Mouse (Mus musculus) G1E (cell line): Measurements from ENCODE around the gene Ppp1r2. TPM values are rescaled to one million over a fixed set of nuclear protein-coding genes. Genes with fewer than 3 reads are reported as not detected.

Experiments
- ATAC-seq: 2 replicates; pipeline ENCODE4 v1.8.0; 2016; ENCODE audit warnings: mild to moderate bottlenecking; ENCODE audit not compliant: insufficient number of reproducible peaks, poor library complexity, low FRiP score, severe bottlenecking; ENCODE audit errors: extremely low read depth
- DNase-seq: peaks from one replicate; pipeline ENCODE4 v3.0.0; 2012; ENCODE audit warnings: low spot score
- H3K27me3 ChIP-seq: 2 replicates; pipeline ENCODE4 v1.6.1; 2012; ENCODE audit warnings: mild to moderate bottlenecking, low read length, inconsistent platforms; ENCODE audit not compliant: insufficient read depth
- H3K36me3 ChIP-seq: replicated peaks from 2 replicates; pipeline ENCODE3; 2012; ENCODE audit warnings: mild to moderate bottlenecking, inconsistent platforms
- H3K4me1 ChIP-seq: 2 replicates; pipeline ENCODE4 v1.6.1; 2012; ENCODE audit warnings: low read depth, low read length, inconsistent platforms, mixed read lengths; ENCODE audit not compliant: insufficient read depth
- H3K4me3 ChIP-seq: 2 replicates; pipeline ENCODE4 v1.5.1; 2012; ENCODE audit warnings: low read depth, mild to moderate bottlenecking, inconsistent platforms, low read length, moderate library complexity, mixed read lengths
- H3K9me3 ChIP-seq: replicated peaks from 2 replicates; pipeline ENCODE4 v1.6.1; 2012; ENCODE audit warnings: inconsistent platforms
- CTCF ChIP-seq: IDR thresholded peaks from 2 replicates; pipeline ENCODE4 v1.5.1; 2012; ENCODE audit warnings: low read depth, low read length, inconsistent platforms, mixed read lengths
- GATA1 ChIP-seq: IDR thresholded peaks from 2 replicates; pipeline ENCODE4 v1.6.1; 2012; ENCODE audit warnings: borderline replicate concordance, low read length, inconsistent platforms, mixed read lengths
- GATA2 ChIP-seq: IDR thresholded peaks from 2 replicates; pipeline ENCODE4 v1.6.1; 2012; ENCODE audit warnings: low read depth, low read length, inconsistent platforms, borderline replicate concordance
- POLR2AphosphoS5 ChIP-seq: IDR thresholded peaks from 2 replicates; pipeline ENCODE4 v1.6.1; 2012; ENCODE audit warnings: low read depth, low read length, inconsistent platforms; ENCODE audit not compliant: insufficient replicate concordance
- TAL1 ChIP-seq: conservative IDR thresholded peaks from 2 replicates; pipeline ENCODE4 v1.6.1; 2012; ENCODE audit warnings: low read depth, low read length, inconsistent platforms, mixed read lengths
- polyA plus RNA-seq: library from polyadenylated mRNA; stranded (reverse); fragments of >175 nt; gene quantifications from 2 replicates; pipeline ENCODE4 v1.2.3, GENCODE M21; 2012
- total RNA-seq, 2 experiments: library from RNA; stranded (forward) in 1 of 2; stranded (reverse) in 1 of 2; fragments of 200-1000 nt in 1 of 2; fragments of >200 nt in 1 of 2; fragmentation: Nextera tagmentation in 1 of 2; gene quantifications; 2 replicates each; pipeline ENCODE4 v1.2.3; 2014 to 2017

Gene Ppp1r2
- total and polyA plus RNA-seq, 3 experiments = 38.2 to 76.2 (median 45.3) TPM

DNA sequence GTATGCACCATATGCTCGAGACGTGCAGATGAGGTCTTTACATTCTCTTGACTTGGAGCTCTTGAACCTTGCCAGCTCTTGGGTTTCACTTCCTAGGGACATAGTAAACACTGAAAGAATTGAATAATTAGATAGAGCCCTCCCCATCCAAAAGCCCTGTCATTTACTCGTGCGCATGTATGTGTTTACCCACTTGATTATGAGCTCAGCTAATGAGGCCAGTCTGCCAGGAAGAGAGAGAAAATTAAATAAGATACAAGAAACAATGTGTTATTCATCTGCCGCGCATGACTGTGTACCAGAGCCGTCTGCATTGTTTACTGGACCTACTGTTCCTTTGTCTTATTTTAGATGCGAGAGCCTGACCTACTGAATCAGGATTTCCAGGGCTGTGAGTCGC is 63.6 kb downstream of the Ppp1r2 start:
- H3K36me3 ChIP-seq = no peaks in the 10 kb centered on the region
- H3K27me3 ChIP-seq = peaks cover 47% of the 10 kb centered on the region
- TF ChIP-seq GATA2 (no peak), GATA1 (no peak), POLR2AphosphoS5 (no peak), CTCF (no peak), TAL1 (no peak)
- no peak for DNase-seq
- no peak for ATAC-seq
- peaks cover 4% of the 10 kb centered on the region; the same call in 1 of the 2 replicates for H3K4me1 ChIP-seq
- H3K4me3 ChIP-seq = no peak overlapping the region
- peaks cover 10% of the 10 kb centered on the region for H3K9me3 ChIP-seq

DNA sequence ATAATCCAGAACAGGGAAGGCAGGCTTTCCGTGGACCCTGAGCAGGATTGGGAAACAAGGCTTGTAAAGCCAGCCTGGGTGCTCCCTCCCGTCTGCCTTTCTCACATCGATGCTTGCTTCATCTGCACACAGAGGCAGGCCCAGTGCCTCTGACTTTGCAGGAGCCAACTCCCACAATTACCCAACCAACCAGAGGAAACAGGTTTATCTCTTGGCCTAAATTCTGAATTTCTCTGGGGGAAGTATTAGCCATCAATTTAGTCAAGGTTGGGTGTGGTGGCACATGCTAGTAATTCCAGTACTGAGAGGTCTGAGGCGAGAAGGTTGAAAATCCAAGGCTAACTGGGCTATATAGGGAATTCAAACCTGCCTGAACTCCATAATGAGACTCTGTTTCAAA is 64.6 kb downstream of the Ppp1r2 start:
- TF ChIP-seq GATA2 (no peak), TAL1 (no peak), POLR2AphosphoS5 (no peak), CTCF (no peak), GATA1 (no peak)
- H3K27me3 ChIP-seq = peaks cover 49% of the 10 kb centered on the region
- peaks cover 4% of the 10 kb centered on the region; the same call in 1 of the 2 replicates for H3K9me3 ChIP-seq
- H3K4me3 ChIP-seq = no peak overlapping the region
- ATAC-seq = no peak
- no peaks in the 10 kb centered on the region for H3K36me3 ChIP-seq
- peaks cover 4% of the 10 kb centered on the region; the same call in 1 of the 2 replicates for H3K4me1 ChIP-seq
- DNase-seq = no peak

DNA sequence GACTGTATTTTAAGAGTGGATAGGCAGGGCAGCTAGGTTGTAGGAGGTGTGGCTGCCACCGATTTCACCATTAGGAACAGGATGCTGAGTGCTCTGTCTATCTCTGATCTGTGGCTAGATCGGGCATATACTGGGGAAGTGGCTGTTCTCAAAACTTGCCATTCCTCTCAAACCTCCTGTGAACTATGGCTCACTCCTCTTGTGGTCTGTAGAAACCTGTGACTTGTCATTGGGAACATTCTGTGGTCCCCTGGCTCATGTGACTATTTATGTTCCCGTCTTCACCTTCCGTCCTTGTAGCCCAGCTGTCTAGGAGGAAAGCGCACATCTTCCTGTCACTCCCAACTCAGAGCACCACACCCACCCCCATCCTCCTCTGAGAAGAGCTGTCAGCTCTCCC is 65.2 kb downstream of the Ppp1r2 start:
- no peak; the same call in 1 of the 2 replicates for ATAC-seq
- Histone ChIP-seq H3K4me1 (peaks cover 4% of the 10 kb centered on the region; the same call in 1 of the 2 replicates), H3K27me3 (peaks cover 48% of the 10 kb centered on the region), H3K9me3 (no peaks in the 10 kb centered on the region), H3K36me3 (no peaks in the 10 kb centered on the region), H3K4me3 (no peak overlapping the region)
- TF ChIP-seq POLR2AphosphoS5 = no peak
- no peak for TF ChIP-seq GATA2
- no peak for TF ChIP-seq GATA1
- TF ChIP-seq CTCF = no peak
- TF ChIP-seq TAL1 = no peak
- DNase-seq = no peak

DNA sequence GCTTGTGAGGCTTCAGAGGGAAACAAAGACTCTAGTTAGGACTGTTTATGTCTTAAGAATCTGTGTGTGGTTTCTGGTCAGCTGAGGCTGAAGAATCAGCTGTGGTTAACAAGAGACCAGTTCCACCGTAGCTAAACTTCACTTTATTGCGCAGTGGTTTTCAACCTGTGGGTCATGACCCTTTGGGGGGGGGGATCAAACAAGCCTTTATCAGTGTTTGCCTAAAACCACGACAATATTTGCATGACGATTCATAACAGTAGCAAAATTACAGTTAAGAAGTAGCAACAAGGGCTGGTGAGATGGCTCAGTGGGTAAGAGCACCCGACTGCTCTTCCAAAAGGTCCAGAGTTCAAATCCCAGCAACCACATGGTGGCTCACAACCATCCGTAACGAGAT is 69.4 kb downstream of the Ppp1r2 start:
- Histone ChIP-seq H3K27me3 (peaks cover 31% of the 10 kb centered on the region), H3K4me3 (no peak overlapping the region), H3K9me3 (no peaks in the 10 kb centered on the region), H3K36me3 (no peaks in the 10 kb centered on the region), H3K4me1 (peaks cover 9% of the 10 kb centered on the region)
- no peak for DNase-seq
- TF ChIP-seq GATA2 = no peak
- no peak for ATAC-seq

DNA sequence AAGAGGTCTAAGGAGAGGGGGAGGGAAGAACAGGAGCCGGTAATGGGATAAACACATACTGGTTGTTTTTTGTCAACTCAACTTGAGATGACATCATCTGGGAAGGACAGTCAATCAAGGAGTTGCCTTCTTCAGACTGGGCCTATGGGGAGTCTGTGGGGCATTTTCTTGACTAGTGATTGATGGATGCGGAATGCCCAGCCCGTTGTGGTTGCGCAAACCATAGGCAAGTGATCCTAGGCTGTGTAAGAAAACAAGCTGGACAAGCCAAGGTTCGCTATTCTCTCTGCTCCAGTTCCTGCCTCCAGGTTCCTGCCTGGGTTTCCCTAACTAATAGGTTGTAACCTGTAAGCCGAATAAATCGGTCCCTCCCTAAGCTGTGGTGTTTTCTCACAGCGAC is 69.9 kb downstream of the Ppp1r2 start:
- peaks cover 13% of the 10 kb centered on the region for H3K4me1 ChIP-seq
- H3K9me3 ChIP-seq = no peaks in the 10 kb centered on the region
- peaks cover 26% of the 10 kb centered on the region for H3K27me3 ChIP-seq
- ATAC-seq (no peak), DNase-seq (no peak)
- TF ChIP-seq GATA1 = no peak
- no peak for TF ChIP-seq CTCF
- no peak for TF ChIP-seq GATA2
- no peak for TF ChIP-seq POLR2AphosphoS5
- TF ChIP-seq TAL1 = no peak
- H3K4me3 ChIP-seq = no peak overlapping the region
- H3K36me3 ChIP-seq = no peaks in the 10 kb centered on the region

DNA sequence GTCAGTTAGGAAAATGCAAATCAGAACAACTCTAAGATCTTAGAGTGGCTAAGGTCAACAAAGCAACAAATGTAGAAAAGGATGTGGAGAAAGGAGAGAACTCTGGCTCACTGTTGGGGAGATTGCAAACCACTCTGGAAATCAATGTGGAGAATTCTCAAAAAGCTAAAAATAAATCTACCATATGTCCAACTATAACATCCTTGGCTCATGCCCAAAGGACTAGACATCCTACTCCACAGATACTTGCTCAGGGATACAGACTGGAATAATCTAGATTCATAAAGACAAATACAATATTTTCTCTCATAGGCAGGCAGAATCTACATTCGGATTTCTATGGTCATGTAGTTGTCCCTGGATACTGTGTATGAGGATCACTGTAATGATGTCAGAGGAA is 70.9 kb downstream of the Ppp1r2 start:
- DNase-seq (no peak), ATAC-seq (no peak)
- H3K9me3 ChIP-seq = no peaks in the 10 kb centered on the region
- peaks cover 14% of the 10 kb centered on the region for H3K4me1 ChIP-seq
- no peak overlapping the region for H3K4me3 ChIP-seq
- H3K36me3 ChIP-seq = no peaks in the 10 kb centered on the region
- H3K27me3 ChIP-seq = peaks cover 17% of the 10 kb centered on the region
- TF ChIP-seq TAL1 (no peak), GATA2 (no peak), CTCF (no peak), GATA1 (no peak), POLR2AphosphoS5 (no peak)

DNA sequence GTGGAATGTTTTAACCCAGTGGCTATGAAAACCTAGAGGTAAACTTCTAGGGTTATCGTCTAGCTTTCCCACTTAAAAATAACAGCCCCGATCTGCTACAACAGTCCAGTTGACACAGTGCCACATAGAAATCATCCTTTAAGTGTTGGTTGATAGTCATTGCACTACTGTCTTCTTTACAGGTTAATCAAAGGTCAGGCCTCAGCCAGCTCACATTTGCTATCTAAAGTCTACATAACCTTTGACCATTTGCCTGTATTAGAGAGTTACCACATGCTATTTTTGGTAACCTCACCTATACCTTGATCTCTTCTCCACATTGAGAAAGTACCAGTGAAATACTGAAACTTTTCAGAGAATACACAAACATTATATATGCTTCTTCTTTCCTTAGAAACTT is 73.4 kb downstream of the Ppp1r2 start:
- no peak for DNase-seq
- peaks cover 4% of the 10 kb centered on the region for H3K36me3 ChIP-seq
- TF ChIP-seq CTCF = no peak
- no peak for TF ChIP-seq POLR2AphosphoS5
- TF ChIP-seq TAL1 = no peak
- H3K9me3 ChIP-seq = no peaks in the 10 kb centered on the region
- no peak for ATAC-seq
- H3K4me1 ChIP-seq = peaks cover 14% of the 10 kb centered on the region
- peaks cover 10% of the 10 kb centered on the region for H3K27me3 ChIP-seq
- H3K4me3 ChIP-seq = no peak overlapping the region; the same call in 1 of the 2 replicates

Other genes starting within 250 kb of the Ppp1r2 start
- 7.4 and 13.7 TPM in 2 replicates for gene Xxylt1, start 193.8 kb downstream of the Ppp1r2 start, total RNA-seq (2014; fragmentation: Nextera tagmentation)
- gene Xxylt1, start 193.8 kb downstream of the Ppp1r2 start, total RNA-seq (2017) = 5.6 and 5.9 TPM in 2 replicates
- gene Xxylt1, start 193.8 kb downstream of the Ppp1r2 start, polyA plus RNA-seq = 4.0 and 5.8 TPM in 2 replicates
- 35.8 and 37.3 TPM in 2 replicates for gene Acap2, start 74.0 kb downstream of the Ppp1r2 start, total RNA-seq (2014; fragmentation: Nextera tagmentation)
- gene Acap2, start 74.0 kb downstream of the Ppp1r2 start, total RNA-seq (2017) = 44.5 and 52.9 TPM in 2 replicates
- 3.9 and 5.4 TPM in 2 replicates for gene Acap2, start 74.0 kb downstream of the Ppp1r2 start, polyA plus RNA-seq
- not detected in 2 replicates for gene Apod, start 39.5 kb upstream of the Ppp1r2 start, total RNA-seq (2014; fragmentation: Nextera tagmentation)
- not detected in 2 replicates for gene Apod, start 39.5 kb upstream of the Ppp1r2 start, total RNA-seq (2017)
- not detected in 2 replicates for gene Apod, start 39.5 kb upstream of the Ppp1r2 start, polyA plus RNA-seq
- gene Bdh1, start 147.0 kb upstream of the Ppp1r2 start, total RNA-seq (2014; fragmentation: Nextera tagmentation) = not detected in 2 replicates
- 0.06 and 0.11 TPM in 2 replicates for gene Bdh1, start 147.0 kb upstream of the Ppp1r2 start, total RNA-seq (2017)
- gene Bdh1, start 147.0 kb upstream of the Ppp1r2 start, polyA plus RNA-seq = not detected in 2 replicates